Mouse (Mus musculus) ovary, postnatal 14 days (tissue): ENCODE measurements around the gene Mta1.

Experiments used
- DNase-seq: peaks from one replicate; pipeline ENCODE4 v3.0.0; 2022; ENCODE audit warnings: low spot score

The Mta1 gene

GRCm38 (mm10) chr12:113098530-113099151 lies 563 bp downstream of the Mta1 start:
- DNase-seq: no peak

DNA sequence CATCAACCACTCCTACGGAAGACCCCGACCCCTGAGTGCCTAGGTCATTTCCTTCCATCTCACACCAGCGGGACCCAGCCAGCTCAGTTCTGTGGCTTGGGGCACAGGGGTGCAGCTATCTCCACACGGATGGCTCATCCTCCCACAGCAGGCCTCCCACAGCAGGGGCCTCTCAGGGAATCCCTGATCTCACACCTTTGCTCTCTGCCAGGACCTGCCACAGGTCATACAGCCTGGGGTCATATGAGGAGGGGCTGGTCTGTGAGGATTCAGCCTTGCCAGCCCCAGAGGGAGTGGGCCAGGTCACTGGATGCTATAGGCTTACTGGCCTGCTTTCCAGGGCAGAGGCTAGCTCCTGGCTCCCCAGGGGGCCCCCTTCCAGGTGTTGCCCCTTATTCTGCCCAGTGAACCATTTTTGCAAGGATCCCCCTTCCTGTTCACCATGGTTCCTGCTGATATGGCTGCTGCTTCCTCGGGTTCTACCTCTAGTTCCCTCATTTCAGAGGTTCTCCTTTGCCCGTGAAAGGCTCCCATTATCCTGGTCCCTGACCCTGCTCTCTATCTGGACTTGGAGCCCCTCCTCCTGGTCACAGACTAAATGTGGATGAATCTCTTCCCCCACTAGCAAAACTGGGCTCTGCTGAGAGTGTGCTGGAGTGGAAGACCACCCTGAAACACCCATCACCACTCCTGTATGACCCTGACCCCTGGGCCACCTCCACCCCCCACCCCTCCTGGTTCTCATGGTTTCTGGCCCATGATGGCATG lies 1.6 kb downstream of the Mta1 start:
- DNase-seq: no peak

GRCm38 (mm10) chr12:113100448-113101076 lies 2.5 kb downstream of the Mta1 start:
- no peak for DNase-seq

DNA sequence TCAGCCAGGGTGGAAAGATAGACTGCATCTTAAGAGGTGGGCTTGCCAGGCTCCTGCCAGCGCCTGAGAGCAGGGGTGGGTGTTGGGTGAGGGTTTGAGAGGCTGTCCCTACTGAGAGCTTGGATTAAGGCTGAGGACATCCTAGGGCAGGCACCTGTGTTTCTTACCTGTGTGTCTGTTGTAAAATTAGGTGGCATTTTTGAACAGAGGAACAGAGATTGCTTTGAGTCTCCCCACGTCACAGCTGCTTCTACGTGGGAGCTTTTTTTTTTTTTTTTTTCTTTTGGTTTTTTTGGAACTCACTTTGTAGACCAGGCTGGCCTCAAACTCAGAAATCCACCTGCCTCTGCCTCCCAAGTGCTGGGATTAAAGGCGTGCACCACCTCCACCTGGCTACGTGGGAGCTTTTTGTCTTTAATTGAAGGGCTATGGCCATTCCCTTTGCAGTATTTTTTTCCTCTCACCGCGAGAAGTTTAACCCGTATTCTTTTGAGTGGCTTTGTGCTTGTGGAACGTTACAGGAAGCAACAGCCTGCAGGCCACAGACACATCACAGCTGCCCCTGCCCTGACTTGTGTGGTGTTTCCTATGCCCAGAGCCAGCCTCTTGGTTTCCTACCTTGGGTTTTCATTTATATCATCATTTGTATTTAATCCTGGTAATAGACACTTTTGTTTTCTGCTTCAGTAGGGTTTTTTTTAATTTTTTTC lies 3.3 kb downstream of the Mta1 start:
- no peak for DNase-seq

GRCm38 (mm10) chr12:113102461-113102860 lies 4.4 kb downstream of the Mta1 start:
- DNase-seq: peak; percentile 38

DNA sequence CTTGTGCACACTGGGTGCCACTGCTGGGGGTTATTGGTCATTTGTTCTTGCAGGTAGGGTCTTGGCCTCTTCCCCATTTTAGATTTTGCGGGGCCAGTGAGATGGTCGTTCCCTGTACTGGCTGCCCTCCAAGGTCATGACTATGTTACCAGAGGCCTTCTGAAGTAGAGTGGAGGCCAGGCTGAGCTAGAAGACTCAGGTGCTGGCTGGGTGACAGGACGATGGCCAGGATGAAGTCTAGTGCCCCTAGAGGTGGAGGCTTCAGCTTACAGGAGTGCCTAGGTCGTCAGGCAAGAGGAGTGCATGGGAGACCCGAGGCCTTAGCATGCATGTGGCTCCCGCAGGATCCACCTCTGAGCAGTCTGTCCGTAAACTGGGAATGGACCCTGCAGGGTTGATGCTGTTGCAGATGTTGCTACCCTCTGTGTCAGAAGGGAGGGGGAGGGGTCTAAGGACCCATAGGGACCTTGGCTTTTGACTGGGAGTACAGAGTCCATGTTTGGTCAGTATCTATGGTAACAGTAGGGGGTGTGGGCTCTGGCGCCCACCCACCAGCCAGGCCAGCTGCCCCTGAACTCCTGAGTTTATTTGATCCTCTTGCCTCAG lies 5.9 kb downstream of the Mta1 start:
- no peak for DNase-seq

GRCm38 (mm10) chr12:113106386-113106785 lies 8.3 kb downstream of the Mta1 start:
- DNase-seq: no peak

GRCm38 (mm10) chr12:113107431-113108124 lies 9.5 kb downstream of the Mta1 start:
- DNase-seq: no peak

- no peak for DNase-seq
Observed at GRCm38 (mm10) chr12:113108528-113109283, 10.6 kb downstream of the Mta1 start.

DNA sequence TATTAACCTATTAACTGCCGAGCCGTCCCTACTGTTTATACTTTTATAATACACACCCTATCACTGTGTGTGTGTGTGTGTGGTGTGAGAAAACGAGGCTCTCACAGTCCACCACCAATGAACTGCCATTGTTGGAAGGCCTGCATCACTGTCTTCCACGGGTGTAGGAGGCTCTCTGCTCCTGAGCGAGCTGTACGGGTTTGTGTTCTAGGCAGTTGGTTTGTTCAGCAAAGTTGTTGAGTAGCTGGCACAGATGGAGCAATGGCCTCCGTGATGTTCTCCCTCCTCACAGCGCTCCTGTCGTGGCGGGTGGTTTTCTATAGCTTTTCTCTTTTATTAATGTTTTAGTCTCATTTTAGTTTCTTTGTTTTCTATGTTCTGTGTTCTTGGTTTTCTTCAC lies 11.7 kb downstream of the Mta1 start:
- DNase-seq: no peak

DNA sequence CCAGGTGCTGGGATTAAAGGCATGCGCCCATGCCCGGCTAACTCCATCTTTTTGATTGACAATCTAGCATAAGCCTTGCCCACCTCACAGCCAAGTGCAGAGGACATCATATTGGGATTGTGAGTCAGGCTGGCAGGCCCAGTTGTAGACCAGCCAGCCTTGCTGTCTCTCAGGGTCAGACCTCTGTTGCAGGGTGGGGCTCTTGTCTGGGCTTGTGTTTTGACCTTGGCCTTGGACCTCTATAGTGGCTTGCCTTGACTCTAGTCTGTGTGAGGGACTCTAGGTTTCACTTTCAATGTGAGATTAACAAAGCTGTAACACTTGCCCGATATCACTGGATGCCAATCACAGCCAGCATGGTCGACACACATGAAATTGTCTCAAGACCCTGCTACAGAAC lies 16.1 kb downstream of the Mta1 start:
- DNase-seq: no peak

- no peak for DNase-seq
Observed at GRCm38 (mm10) chr12:113114856-113115538, 16.9 kb downstream of the Mta1 start.

GRCm38 (mm10) chr12:113119516-113120410 lies 21.7 kb downstream of the Mta1 start:
- peak; percentile 75 for DNase-seq

DNA sequence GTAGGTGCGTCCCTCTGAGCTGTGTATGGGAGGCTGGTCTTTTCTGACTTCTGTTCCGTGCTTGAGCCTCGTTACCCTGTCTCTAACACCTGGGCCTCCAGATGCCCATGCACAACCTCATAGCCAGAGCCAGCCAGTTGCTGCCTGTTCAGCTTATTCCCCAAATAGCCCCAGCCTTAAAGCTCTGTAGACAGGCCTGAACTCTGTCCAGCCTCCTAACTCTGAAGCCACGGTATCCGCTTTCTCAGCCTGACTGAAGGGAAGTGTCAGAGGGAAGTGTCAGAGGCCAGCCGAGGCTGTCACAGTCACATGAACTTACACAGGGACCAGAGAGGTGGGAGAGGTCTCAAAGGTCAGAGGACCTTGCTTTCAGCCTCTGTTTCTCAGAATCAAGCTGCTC lies 26.6 kb downstream of the Mta1 start:
- DNase-seq: no peak

GRCm38 (mm10) chr12:113130732-113131131 lies 32.7 kb downstream of the Mta1 start:
- DNase-seq: no peak

DNA sequence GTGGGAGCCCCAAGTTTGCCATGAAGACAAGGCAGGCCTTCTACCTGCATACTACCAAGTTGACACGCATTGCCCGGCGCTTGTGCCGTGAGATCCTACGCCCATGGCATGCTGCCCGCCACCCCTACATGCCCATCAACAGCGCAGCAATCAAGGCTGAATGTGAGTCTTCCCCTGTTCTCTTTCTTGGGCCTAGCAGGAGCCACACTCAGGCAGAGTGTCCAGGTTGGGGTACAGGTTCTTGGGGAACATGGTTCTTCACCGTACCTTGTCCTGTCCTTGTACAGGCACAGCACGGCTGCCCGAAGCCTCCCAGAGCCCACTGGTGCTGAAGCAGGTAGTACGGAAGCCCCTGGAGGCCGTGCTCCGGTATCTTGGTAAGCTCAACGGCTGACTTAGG lies 33.5 kb downstream of the Mta1 start:
- no peak for DNase-seq

DNA sequence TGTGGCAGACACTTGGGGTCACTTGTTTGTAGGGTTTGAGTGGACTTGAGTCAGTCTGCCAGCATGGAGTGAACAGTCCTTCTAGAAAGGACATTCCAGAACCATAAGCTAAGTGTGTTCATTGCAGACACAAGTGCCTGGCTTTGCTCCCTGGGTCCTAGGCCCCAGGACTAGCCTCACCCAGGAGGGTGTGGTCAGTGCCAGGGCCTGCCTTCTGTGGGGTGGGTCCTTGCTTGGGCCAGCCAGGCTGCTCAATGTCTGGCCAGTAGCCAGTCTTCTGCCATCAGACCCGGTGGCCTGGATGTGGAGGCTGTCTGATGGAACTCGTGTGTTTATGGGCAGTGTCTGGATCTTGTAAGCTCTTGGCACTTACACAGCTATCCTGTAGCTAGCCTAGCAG lies 34.5 kb downstream of the Mta1 start:
- no peak for DNase-seq

DNA sequence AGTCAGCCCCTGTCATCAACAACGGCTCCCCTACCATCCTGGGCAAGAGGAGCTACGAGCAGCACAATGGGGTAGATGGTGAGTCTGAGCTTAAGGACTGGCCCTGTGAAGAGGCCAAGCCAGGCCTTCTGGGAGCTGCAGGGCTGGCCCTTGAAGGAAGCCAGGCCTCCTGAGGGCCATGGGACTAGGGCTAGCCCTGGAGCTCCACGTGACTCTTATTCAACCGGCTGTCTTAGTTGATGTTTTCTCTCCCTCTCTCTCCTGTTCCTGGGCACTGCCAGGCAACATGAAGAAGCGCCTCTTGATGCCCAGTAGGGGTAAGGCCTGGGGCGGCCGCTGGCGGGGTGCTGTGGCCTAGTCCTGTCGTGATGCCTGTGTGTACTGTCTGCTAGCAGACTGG lies 35.2 kb downstream of the Mta1 start:
- no peak for DNase-seq

GRCm38 (mm10) chr12:113133861-113134403 lies 35.9 kb downstream of the Mta1 start:
- no peak for DNase-seq
